Comparison of ENCODE assay signal across 28 mouse cellular contexts in the genomic region with DNA sequence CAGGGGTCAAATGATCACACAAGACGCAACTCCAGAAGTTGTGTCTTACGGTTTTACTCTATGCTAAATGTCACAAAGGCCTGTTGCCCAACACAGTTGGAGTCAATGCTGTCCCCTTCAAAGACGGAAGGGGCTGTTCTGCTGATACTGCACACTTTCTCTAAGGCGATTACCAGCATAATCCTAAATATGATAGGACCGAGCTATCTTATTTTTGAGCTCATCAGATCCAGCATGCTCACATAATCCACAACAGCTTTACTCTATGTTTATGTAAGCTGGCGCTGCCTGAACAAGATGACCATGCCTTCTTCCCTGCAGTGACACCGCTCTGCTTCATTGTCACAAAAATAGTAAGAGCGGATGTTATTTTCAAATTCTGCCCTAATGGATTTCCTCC.
DNase-seq lines count a peak whose midpoint lies in the region; ATAC-seq and TF ChIP-seq lines count a peak whose summit lies in the region.
"Had no signal": no experiment of that assay in that cellular context is flagged by ENCODE, and none has a peak within 500 bp of the region (broad histone marks: within the 10 kb centered on the region; RNA-seq: fewer than 3 reads in every experiment).

No protein-coding gene starts in this region.

- peak; percentile 38 for DNase-seq in lung, embryonic 14.5 days
- no peak for DNase-seq in lung, postnatal 36 days
- peak; percentile 16 for DNase-seq in lung, postnatal 0 days (ENCODE audit: low spot score)
- DNase-seq in lung, postnatal 10 days: no peak
- peak; percentile 72 for DNase-seq in retina, postnatal 1 day
- DNase-seq in cerebellum, adult 9-10 months: no peak
- DNase-seq: adrenal gland, adult 8-10 months; adrenal gland, postnatal 14 days; adrenal gland, postnatal 36 days; B cell, adult 2 months; cerebellum, adult 11-12 months; cerebellum, adult 2 months; cerebellum, adult 9-11 months; cerebellum, postnatal 14 days; cerebellum, postnatal 36 days; embryo, embryonic 11 days had no signal

- TF ChIP-seq CTCF in lung, embryonic 14.5 days (IDR thresholded peaks at IDR 0.05; ENCODE audit: low read depth): no peak
- no peak for TF ChIP-seq CTCF in lung, postnatal 0 days (IDR thresholded peaks at IDR 0.05)

- H3K4me2 ChIP-seq in lung, embryonic 14.5 days: no peak overlapping the region
- H3K4me2 ChIP-seq in lung, postnatal 0 days (replicated peaks; ENCODE audit: low read depth, low read length): no peak overlapping the region
- H3K4me2 ChIP-seq: embryonic facial prominence, embryonic 13.5 days; embryonic facial prominence, embryonic 15.5 days; forebrain, embryonic 12.5 days had no signal

- no peaks in the 10 kb centered on the region for H3K27me3 ChIP-seq in lung, embryonic 14.5 days (ENCODE audit: insufficient read depth, low read length)
- no peaks in the 10 kb centered on the region for H3K27me3 ChIP-seq in lung, postnatal 0 days (replicated peaks; ENCODE audit: insufficient read depth, low read length)
- H3K27me3 ChIP-seq: CH12.LX; embryonic facial prominence, embryonic 13.5 days; embryonic facial prominence, embryonic 15.5 days; forebrain, embryonic 12.5 days had no signal

- TF ChIP-seq EP300 in lung, postnatal 0 days (IDR thresholded peaks at IDR 0.05): no peak

- WGBS in lung, embryonic 14.5 days: 78% methylated on average over 8 of the region's 8 CpGs
- 66% methylated on average over 8 of the region's 8 CpGs for WGBS in lung, postnatal 0 days

- ATAC-seq in lung, embryonic 14.5 days (ENCODE audit: insufficient read depth): no peak
- peak; percentile 28; the same call in 1 of the 2 replicates for ATAC-seq in lung, postnatal 0 days
- ATAC-seq: activated CD4-positive, CD25-positive, alpha-beta regulatory T cell, adult 4 months; CD4-positive, CD25-positive, alpha-beta regulatory T cell, adult 4 months; forebrain, embryonic 14.5 days; forebrain, embryonic 16.5 days; Patski had no signal

- no peaks in the 10 kb centered on the region for H3K4me1 ChIP-seq in lung, embryonic 14.5 days (ENCODE audit: insufficient read depth)
- H3K4me1 ChIP-seq in lung, postnatal 0 days (ENCODE audit: insufficient read depth, low read depth, low read length): no peaks in the 10 kb centered on the region
- H3K4me1 ChIP-seq: embryonic facial prominence, embryonic 13.5 days; embryonic facial prominence, embryonic 15.5 days had no signal

- H3K9ac ChIP-seq in lung, embryonic 14.5 days: no peak overlapping the region
- H3K9ac ChIP-seq in lung, postnatal 0 days (replicated peaks; ENCODE audit: low read depth): no peak overlapping the region
- H3K9ac ChIP-seq: embryonic facial prominence, embryonic 13.5 days; embryonic facial prominence, embryonic 15.5 days; forebrain, embryonic 12.5 days had no signal

- no peaks in the 10 kb centered on the region for H3K9me3 ChIP-seq in lung, embryonic 14.5 days (ENCODE audit: low read depth, low read length)
- no peaks in the 10 kb centered on the region for H3K9me3 ChIP-seq in lung, postnatal 0 days (ENCODE audit: low read length)
- H3K9me3 ChIP-seq: embryonic facial prominence, embryonic 13.5 days; embryonic facial prominence, embryonic 15.5 days; forebrain, embryonic 10.5 days; forebrain, embryonic 12.5 days; G1E had no signal

- no peak overlapping the region for H3K27ac ChIP-seq in lung, embryonic 14.5 days (ENCODE audit: low read depth)
- no peak overlapping the region for H3K27ac ChIP-seq in lung, postnatal 0 days (ENCODE audit: low read length)
- H3K27ac ChIP-seq: embryonic facial prominence, embryonic 13.5 days; embryonic facial prominence, embryonic 15.5 days; forebrain, embryonic 10.5 days; forebrain, embryonic 12.5 days had no signal

- H3K4me3 ChIP-seq in lung, embryonic 14.5 days (ENCODE audit: low read depth, low read length): no peak overlapping the region
- H3K4me3 ChIP-seq in lung, postnatal 0 days (ENCODE audit: low read depth, low read length): no peak overlapping the region
- H3K4me3 ChIP-seq: embryonic facial prominence, embryonic 13.5 days; embryonic facial prominence, embryonic 15.5 days; erythroblast, embryonic 14.5 days; forebrain, embryonic 10.5 days; forebrain, embryonic 12.5 days had no signal

- H3K36me3 ChIP-seq in lung, embryonic 14.5 days (ENCODE audit: insufficient read depth): no peaks in the 10 kb centered on the region
- no peaks in the 10 kb centered on the region for H3K36me3 ChIP-seq in lung, postnatal 0 days (ENCODE audit: insufficient read depth, low read length)
- H3K36me3 ChIP-seq: embryonic facial prominence, embryonic 13.5 days; embryonic facial prominence, embryonic 15.5 days; forebrain, embryonic 10.5 days; forebrain, embryonic 12.5 days; G1E had no signal

Comparison
In these comparisons a context has a peak if more than half of its experiments do, and no peak if none do; other contexts are left out.
1. DNase-seq: peak in lung, embryonic 14.5 days (single experiment), lung, postnatal 0 days (single experiment) and retina, postnatal 1 day (single experiment); none in lung, postnatal 36 days (single experiment), lung, postnatal 10 days (single experiment) and cerebellum, adult 9-10 months (single experiment).